In genomic region chr5:120611416-120611815, GRCm38 (mm10) we compare ENCODE assay signal across 8 mouse cellular contexts. TPM values are rescaled to one million over a fixed set of nuclear protein-coding genes. Genes with fewer than 3 reads are reported as not detected.
DNase-seq lines count a peak whose midpoint lies in the region; ATAC-seq and TF ChIP-seq lines count a peak whose summit lies in the region.

No protein-coding gene starts in this region.

- peaks cover 6% of the 10 kb centered on the region for H3K4me1 ChIP-seq in lung, postnatal 0 days (ENCODE audit: insufficient read depth, low read depth, low read length)
- H3K4me1 ChIP-seq in limb, embryonic 13.5 days, result peaks cover 22% of the 10 kb centered on the region
- peaks cover 11% of the 10 kb centered on the region for H3K4me1 ChIP-seq in stomach, embryonic 16.5 days (ENCODE audit: control insufficient read depth, insufficient read depth, low read length)

- ATAC-seq in lung, postnatal 0 days, result no peak
- no peak for ATAC-seq in limb, embryonic 13.5 days (ENCODE audit: low FRiP score, low read depth)
- ATAC-seq in stomach, embryonic 16.5 days (ENCODE audit: insufficient read depth, low FRiP score), result no peak

- H3K4me2 ChIP-seq in lung, postnatal 0 days (replicated peaks; ENCODE audit: low read depth, low read length), result peak overlapping the region; percentile 61
- H3K4me2 ChIP-seq in limb, embryonic 13.5 days (replicated peaks), result peak overlapping the region; percentile 88
- H3K4me2 ChIP-seq in stomach, embryonic 16.5 days (ENCODE audit: low read depth, low read length), result peak overlapping the region; percentile 83

- 55% methylated on average over 8 of the region's 8 CpGs for WGBS in lung, postnatal 0 days
- 46% methylated on average over 8 of the region's 8 CpGs for WGBS in limb, embryonic 13.5 days
- WGBS in stomach, embryonic 16.5 days, result 47% methylated on average over 8 of the region's 8 CpGs

- no peak for TF ChIP-seq CTCF in lung, postnatal 0 days (IDR thresholded peaks at IDR 0.05)

- H3K9me3 ChIP-seq in lung, postnatal 0 days (ENCODE audit: low read length), result no peaks in the 10 kb centered on the region
- peaks cover 5% of the 10 kb centered on the region for H3K9me3 ChIP-seq in limb, embryonic 13.5 days
- H3K9me3 ChIP-seq in stomach, embryonic 16.5 days (replicated peaks; ENCODE audit: control insufficient read depth, low read length), result peaks cover 6% of the 10 kb centered on the region; the same call in 1 of the 2 replicates

- peak; percentile 76 for DNase-seq in cerebellum, adult 11-12 months
- no peak for DNase-seq in cerebellum, adult 11 months
- DNase-seq in lung, postnatal 0 days (ENCODE audit: low spot score), result no peak
- DNase-seq in lung, postnatal 4 days, result no peak
- no peak for DNase-seq in left cerebral cortex, postnatal 4 days
- no peak for DNase-seq in gastrocnemius, postnatal 14 days

- H3K27me3 ChIP-seq in lung, postnatal 0 days (replicated peaks; ENCODE audit: insufficient read depth, low read length), result no peaks in the 10 kb centered on the region
- H3K27me3 ChIP-seq in limb, embryonic 13.5 days, result no peaks in the 10 kb centered on the region
- H3K27me3 ChIP-seq in stomach, embryonic 16.5 days (ENCODE audit: control insufficient read depth, insufficient read depth, low read length), result no peaks in the 10 kb centered on the region

- no peaks in the 10 kb centered on the region for H3K36me3 ChIP-seq in lung, postnatal 0 days (ENCODE audit: insufficient read depth, low read length)
- H3K36me3 ChIP-seq in limb, embryonic 13.5 days, result peaks cover 34% of the 10 kb centered on the region
- peaks cover 11% of the 10 kb centered on the region for H3K36me3 ChIP-seq in stomach, embryonic 16.5 days (ENCODE audit: control insufficient read depth, insufficient read depth, low read length)

- intact Hi-C loops in left cerebral cortex, postnatal 4 days (cut with DNase I), result no loop called here
- intact Hi-C loops in gastrocnemius, postnatal 14 days (cut with DNase I; ENCODE audit: low total_unique reads), result no loop called here

- no peak overlapping the region for H3K27ac ChIP-seq in lung, postnatal 0 days (ENCODE audit: low read length)
- H3K27ac ChIP-seq in limb, embryonic 13.5 days, result no peak overlapping the region
- H3K27ac ChIP-seq in stomach, embryonic 16.5 days (ENCODE audit: low read length), result no peak overlapping the region; the same call in 1 of the 2 replicates

- peak overlapping the region; percentile 68; the same call in 1 of the 2 replicates for H3K4me3 ChIP-seq in lung, postnatal 0 days (ENCODE audit: low read depth, low read length)
- H3K4me3 ChIP-seq in limb, embryonic 13.5 days, result peak overlapping the region; percentile 64
- H3K4me3 ChIP-seq in stomach, embryonic 16.5 days (replicated peaks; ENCODE audit: low read length), result peak overlapping the region; percentile 93

- H3K9ac ChIP-seq in lung, postnatal 0 days (replicated peaks; ENCODE audit: low read depth), result no peak overlapping the region
- peak overlapping the region; percentile 68 for H3K9ac ChIP-seq in limb, embryonic 13.5 days
- peak overlapping the region; percentile 79 for H3K9ac ChIP-seq in stomach, embryonic 16.5 days (ENCODE audit: low read length)

- TF ChIP-seq EP300 in lung, postnatal 0 days (IDR thresholded peaks at IDR 0.05), result no peak

RNA-seq across cellular contexts. Expression of gene Rita1, which starts 1.0 kb away (rescaled TPM):
- polyA plus RNA-seq in lung, postnatal 0 days (2015; fragmentation: Nextera tagmentation; extraction: Ambion mirVana), result 9.9 and 10.0 TPM in 2 replicates
- 15.6 and 17.9 TPM in 2 replicates for polyA plus RNA-seq in limb, embryonic 13.5 days (2015; fragmentation: Nextera tagmentation; extraction: Ambion mirVana)
- polyA plus RNA-seq in stomach, embryonic 16.5 days (2015; fragmentation: Nextera tagmentation; extraction: Ambion mirVana), result 13.4 and 13.5 TPM in 2 replicates
- 10 to 100 TPM; 22.7 to 26.0 TPM for total RNA-seq in left cerebral cortex, postnatal 4 days (2021)
- 1 to 10 TPM; 4.3 to 5.3 TPM for total RNA-seq in gastrocnemius, postnatal 14 days (2021)

RNA-seq across cellular contexts. Expression of gene Ddx54, which starts 1.1 kb away (rescaled TPM):
- polyA plus RNA-seq in lung, postnatal 0 days (2015; fragmentation: Nextera tagmentation; extraction: Ambion mirVana), result 24.9 and 25.4 TPM in 2 replicates
- polyA plus RNA-seq in limb, embryonic 13.5 days (2015; fragmentation: Nextera tagmentation; extraction: Ambion mirVana), result 46.5 and 47.2 TPM in 2 replicates
- 41.9 and 45.6 TPM in 2 replicates for polyA plus RNA-seq in stomach, embryonic 16.5 days (2015; fragmentation: Nextera tagmentation; extraction: Ambion mirVana)
- total RNA-seq in left cerebral cortex, postnatal 4 days (2021), result 10 to 100 TPM; 52.0 to 55.4 TPM
- total RNA-seq in gastrocnemius, postnatal 14 days (2021), result 10 to 100 TPM; 20.1 to 22.3 TPM

RNA-seq across cellular contexts. Expression of gene Iqcd, which starts 22.6 kb away (rescaled TPM):
- polyA plus RNA-seq in lung, postnatal 0 days (2015; fragmentation: Nextera tagmentation; extraction: Ambion mirVana), result 1.7 and 2.0 TPM in 2 replicates
- polyA plus RNA-seq in limb, embryonic 13.5 days (2015; fragmentation: Nextera tagmentation; extraction: Ambion mirVana), result 0.68 and 0.69 TPM in 2 replicates
- 0.34 and 0.67 TPM in 2 replicates for polyA plus RNA-seq in stomach, embryonic 16.5 days (2015; fragmentation: Nextera tagmentation; extraction: Ambion mirVana)
- total RNA-seq in left cerebral cortex, postnatal 4 days (2021), result under 1 TPM; 0.58 to 0.64 TPM
- under 1 TPM in 1 of 2 experiments, not detected in 1; 0.13 TPM for total RNA-seq in gastrocnemius, postnatal 14 days (2021)

RNA-seq across cellular contexts. Expression of gene Cfap73, which starts 22.6 kb away (rescaled TPM):
- polyA plus RNA-seq in lung, postnatal 0 days (2015; fragmentation: Nextera tagmentation; extraction: Ambion mirVana), result 1.3 and 2.0 TPM in 2 replicates
- polyA plus RNA-seq in limb, embryonic 13.5 days (2015; fragmentation: Nextera tagmentation; extraction: Ambion mirVana), result not detected in 2 replicates
- not detected in 2 replicates for polyA plus RNA-seq in stomach, embryonic 16.5 days (2015; fragmentation: Nextera tagmentation; extraction: Ambion mirVana)
- total RNA-seq in left cerebral cortex, postnatal 4 days (2021), result under 1 TPM in 1 of 2 experiments, not detected in 1; 0.40 TPM
- total RNA-seq in gastrocnemius, postnatal 14 days (2021), result not detected

RNA-seq across cellular contexts. Expression of gene Tpcn1, which starts 22.9 kb away (rescaled TPM):
- polyA plus RNA-seq in lung, postnatal 0 days (2015; fragmentation: Nextera tagmentation; extraction: Ambion mirVana), result 17.5 and 19.7 TPM in 2 replicates
- polyA plus RNA-seq in limb, embryonic 13.5 days (2015; fragmentation: Nextera tagmentation; extraction: Ambion mirVana), result 23.7 and 24.0 TPM in 2 replicates
- polyA plus RNA-seq in stomach, embryonic 16.5 days (2015; fragmentation: Nextera tagmentation; extraction: Ambion mirVana), result 21.5 and 23.8 TPM in 2 replicates
- total RNA-seq in left cerebral cortex, postnatal 4 days (2021), result 10 to 100 TPM; 42.0 to 44.1 TPM
- 10 to 100 TPM; 47.6 to 50.9 TPM for total RNA-seq in gastrocnemius, postnatal 14 days (2021)
